Mouse (Mus musculus): ENCODE results near the gene Matn4.
"Not testable (repeated sequence)": the region's sequence is repeated elsewhere in the genome, so short reads cannot be mapped to it uniquely, and the experiment has no call there.

Matn4 gene

GRCm38 (mm10) chr2:164366947-164367346 lies 38.0 kb downstream of the Matn4 start:
- DNase-seq, result no peak

GRCm38 (mm10) chr2:164360974-164361657 lies 43.8 kb downstream of the Matn4 start:
- peak; percentile 30 for DNase-seq

GRCm38 (mm10) chr2:164359668-164360067 lies 45.3 kb downstream of the Matn4 start:
- peak; percentile 30 for DNase-seq

- DNase-seq, result no peak
Observed at GRCm38 (mm10) chr2:164359031-164359430, 45.9 kb downstream of the Matn4 start.

- peak; percentile 45 for DNase-seq
Observed at GRCm38 (mm10) chr2:164358373-164358772, 46.6 kb downstream of the Matn4 start.

- DNase-seq, result peak; percentile 64
Observed at GRCm38 (mm10) chr2:164356177-164356967, 48.6 kb downstream of the Matn4 start.

- DNase-seq, result no peak
Observed at GRCm38 (mm10) chr2:164353356-164353755, 51.6 kb downstream of the Matn4 start.

GRCm38 (mm10) chr2:164352697-164353096 lies 52.3 kb downstream of the Matn4 start:
- no peak for DNase-seq

- DNase-seq, result peak; percentile 50
Observed at GRCm38 (mm10) chr2:164348980-164349379, 56.0 kb downstream of the Matn4 start.

- not testable (repeated sequence) for DNase-seq
Observed at GRCm38 (mm10) chr2:164347697-164348096, 57.3 kb downstream of the Matn4 start.

- not testable (repeated sequence) for DNase-seq
Observed at GRCm38 (mm10) chr2:164343732-164344131, 61.2 kb downstream of the Matn4 start.

Data from lung, postnatal 36 days (tissue).